Mouse (Mus musculus): ENCODE measurements around the gene Shoc2.
"Not testable (repeated sequence)": the region's sequence is repeated elsewhere in the genome, so short reads cannot be mapped to it uniquely, and the experiment has no call there.

Gene Shoc2

GRCm38 (mm10) chr19:53943802-53944785 is at the start of gene Shoc2, which contains the start of gene Bbip1:
Gene Shoc2 (plus strand): TSS chr19:53944306.
Gene Bbip1 (minus strand): TSS chr19:53944627.
- DNase-seq = peak; percentile 99

DNA sequence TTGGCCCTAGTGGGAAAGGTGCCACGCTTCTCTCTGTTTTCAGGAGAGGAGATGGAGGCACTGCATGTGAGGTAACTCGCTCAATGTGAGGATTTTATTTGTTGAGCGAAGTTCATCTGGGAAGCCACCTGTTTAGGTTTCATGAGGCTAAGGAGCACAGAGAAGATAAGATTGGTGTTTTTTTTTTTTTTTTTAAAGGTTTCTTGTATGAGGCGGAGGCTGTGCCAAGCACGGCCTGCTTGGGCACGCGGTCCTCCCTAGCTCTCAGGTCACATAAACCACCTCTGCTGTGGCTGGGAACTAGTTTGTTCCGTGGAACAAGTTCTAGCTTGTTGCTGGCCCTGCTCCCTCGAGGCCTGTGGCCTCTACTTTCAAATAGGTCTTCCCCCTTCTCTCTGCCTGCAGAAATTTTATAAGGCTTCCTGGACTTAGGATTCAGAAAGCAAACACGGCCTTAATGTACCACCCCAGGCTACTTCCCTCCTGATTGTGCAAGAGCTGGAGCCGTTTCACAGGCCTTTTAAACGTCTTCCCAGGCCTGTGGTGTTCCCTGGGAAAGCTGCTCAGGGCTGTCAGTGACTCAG is 49.5 kb upstream of the Shoc2 start:
- no peak for DNase-seq

DNA sequence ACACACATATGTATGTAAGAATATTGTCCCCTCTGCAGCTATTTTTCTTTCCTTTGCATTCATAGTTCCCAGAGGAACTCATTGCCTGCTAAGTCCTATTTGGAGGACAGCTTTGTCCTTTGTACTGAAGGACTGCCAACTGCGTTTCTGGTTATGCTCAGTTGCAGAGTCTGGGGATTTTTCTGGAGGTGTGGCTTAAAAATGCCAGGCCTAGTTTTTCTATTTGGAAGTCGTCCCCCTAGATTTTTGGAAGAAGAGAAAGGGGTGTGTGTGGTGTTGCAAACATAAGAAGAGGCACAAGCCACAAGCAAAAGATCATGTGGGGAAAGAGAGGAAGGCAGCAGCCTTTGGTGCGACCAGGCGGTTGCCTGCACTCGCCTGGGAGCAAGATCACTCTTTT is 46.1 kb upstream of the Shoc2 start:
- DNase-seq = no peak

GRCm38 (mm10) chr19:53898498-53898897 is 45.6 kb upstream of the Shoc2 start:
- no peak for DNase-seq

- DNase-seq = no peak
Measured at GRCm38 (mm10) chr19:53898970-53899900, 44.9 kb upstream of the Shoc2 start.

- peak in 1 of 2 experiments; percentile 26 for DNase-seq
Measured at GRCm38 (mm10) chr19:53899941-53900610, 44.0 kb upstream of the Shoc2 start.

DNA sequence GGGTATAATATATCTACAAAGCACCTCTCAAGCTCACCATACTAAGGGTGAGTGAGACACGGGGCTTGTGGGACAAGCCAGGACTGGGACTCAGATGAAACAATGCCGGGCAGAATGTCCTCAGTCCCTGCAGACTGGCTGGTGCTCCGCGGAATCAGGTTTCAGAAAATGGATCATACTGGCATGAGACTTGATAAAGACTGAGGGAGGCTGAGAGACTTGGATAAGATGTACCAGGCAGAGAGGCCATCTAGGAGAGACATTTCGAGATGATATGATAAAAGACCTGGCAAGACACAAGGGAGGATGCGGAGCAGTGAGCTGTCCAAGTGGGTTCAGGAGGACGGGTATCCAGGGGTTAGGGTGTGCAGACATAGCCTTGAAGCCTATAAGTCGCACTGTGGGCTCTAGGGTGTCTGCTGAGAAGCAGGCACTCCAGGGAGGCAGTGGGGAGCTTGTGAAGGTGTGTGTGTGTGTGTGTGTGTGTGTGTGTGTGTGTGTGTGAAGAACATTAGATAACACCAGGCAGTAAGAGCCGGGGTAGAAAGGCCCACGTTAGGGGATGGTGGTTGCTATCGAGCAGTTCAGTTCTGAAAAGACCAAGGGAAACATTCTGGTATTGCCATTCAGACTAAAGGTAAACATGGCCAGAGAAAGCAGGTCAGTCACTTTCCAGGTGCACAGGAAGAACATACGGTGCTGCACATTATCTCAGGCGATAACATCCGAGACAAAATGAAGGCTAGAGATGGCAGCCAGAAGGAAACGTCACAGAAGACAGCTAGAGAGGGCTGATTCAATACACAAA is 42.0 kb upstream of the Shoc2 start:
- peak in 1 of 2 experiments; percentile 52 for DNase-seq

- peak; percentile 97 for DNase-seq
Measured at GRCm38 (mm10) chr19:53902739-53903487, 41.2 kb upstream of the Shoc2 start.

GRCm38 (mm10) chr19:53903507-53904321 is 40.4 kb upstream of the Shoc2 start:
- DNase-seq = peak; percentile 49 to 72

GRCm38 (mm10) chr19:53904833-53905480 is 39.1 kb upstream of the Shoc2 start:
- DNase-seq = no peak

- no peak for DNase-seq
Measured at GRCm38 (mm10) chr19:53906033-53906702, 37.9 kb upstream of the Shoc2 start.

DNA sequence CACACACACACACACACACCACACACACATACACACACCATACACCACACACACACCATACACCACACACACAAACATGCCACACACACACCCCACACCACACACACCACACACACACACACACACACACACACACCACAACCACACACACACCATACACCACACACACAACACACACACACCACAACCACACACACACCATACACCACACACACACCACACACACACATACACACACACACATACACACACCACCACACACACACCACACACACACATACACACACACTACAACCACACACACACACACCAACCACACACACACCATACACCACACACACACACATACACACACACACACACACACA is 37.4 kb upstream of the Shoc2 start:
- DNase-seq = not testable (repeated sequence)

DNA sequence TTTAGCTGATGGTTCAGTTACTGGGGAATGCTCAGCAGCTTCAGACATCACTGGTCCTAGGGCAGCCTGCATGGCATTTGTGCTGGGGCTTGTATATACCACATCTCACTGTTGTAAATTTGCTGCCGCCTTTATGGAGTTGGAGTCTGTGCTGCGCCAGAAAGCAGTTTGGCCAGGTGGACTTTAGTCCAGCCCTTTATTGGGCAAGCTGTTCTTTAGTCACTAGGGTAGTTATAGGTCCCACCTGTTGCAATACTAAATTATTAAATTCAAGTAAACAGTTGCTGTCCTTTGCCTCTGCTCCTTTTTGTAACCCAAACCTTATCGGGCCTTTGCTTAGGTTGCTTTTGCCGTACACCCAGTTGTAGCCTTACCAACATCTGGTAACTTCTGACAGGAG is 29.2 kb upstream of the Shoc2 start:
- no peak for DNase-seq

- DNase-seq = no peak
Measured at GRCm38 (mm10) chr19:53919541-53919940, 24.6 kb upstream of the Shoc2 start.

GRCm38 (mm10) chr19:53921996-53922395 is 22.1 kb upstream of the Shoc2 start:
- DNase-seq = not testable (repeated sequence)

DNA sequence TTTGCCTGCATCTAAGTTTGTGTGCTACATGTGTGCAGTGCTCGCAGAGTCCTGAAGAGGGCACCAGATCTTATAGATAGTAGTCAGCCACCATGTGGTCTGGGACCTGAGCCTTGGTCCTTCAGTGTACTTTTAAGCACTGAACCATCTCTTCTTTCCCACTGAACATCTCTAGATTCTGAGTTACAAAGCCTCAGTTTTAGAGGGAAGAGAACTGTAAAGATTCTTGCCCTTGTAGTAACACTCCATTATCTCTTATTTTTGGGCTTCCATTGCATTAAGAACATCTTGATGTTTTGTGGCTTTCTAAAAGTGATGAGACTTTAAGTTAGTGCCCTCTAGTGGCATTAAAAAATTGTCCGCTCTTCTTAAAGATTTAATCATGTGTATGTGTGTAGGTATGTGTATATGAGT is 18.8 kb upstream of the Shoc2 start:
- DNase-seq = no peak

- no peak for DNase-seq
Measured at GRCm38 (mm10) chr19:53926705-53927104, 17.4 kb upstream of the Shoc2 start.

DNA sequence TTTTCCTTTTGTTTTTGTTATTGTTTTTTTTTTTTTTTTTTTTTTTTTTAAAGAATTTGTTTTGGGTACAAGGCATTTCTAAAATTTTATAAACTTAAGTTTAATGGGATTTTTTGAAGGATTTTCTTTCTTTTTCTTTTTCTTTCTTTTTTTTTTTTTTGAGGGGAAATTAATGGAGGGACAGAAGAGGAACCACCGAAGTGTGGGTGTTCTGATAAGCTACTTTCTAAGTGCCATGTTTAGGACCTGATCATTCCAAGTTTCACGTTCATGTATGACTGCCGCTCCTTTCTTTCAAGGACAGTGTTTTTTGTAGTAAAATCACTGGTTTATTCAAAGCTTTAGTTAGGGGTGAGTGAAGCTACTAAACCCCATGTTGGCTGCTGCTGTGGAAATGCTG is 14.9 kb upstream of the Shoc2 start:
- no peak for DNase-seq

DNA sequence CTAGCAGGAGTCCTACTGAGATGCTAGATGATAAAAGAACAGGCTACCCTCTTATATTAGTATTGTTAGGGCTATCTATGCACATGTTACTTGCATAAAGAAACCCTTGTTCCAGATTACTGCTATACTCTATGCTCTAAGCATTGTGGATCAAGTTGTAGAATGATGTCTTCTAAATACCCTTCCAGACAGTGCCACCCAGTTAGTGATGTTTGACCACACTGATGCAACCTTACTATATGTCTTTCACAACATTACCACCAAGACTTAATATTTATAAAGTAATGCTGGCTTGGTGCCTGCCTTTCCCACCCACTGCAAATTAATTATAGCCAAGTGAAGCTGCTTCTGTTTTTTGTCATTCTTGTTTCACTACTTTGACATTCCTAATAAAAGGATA is 11.1 kb upstream of the Shoc2 start:
- DNase-seq = no peak

Data from thymus, adult 18-20 months (tissue).